Mouse (Mus musculus) midbrain, embryonic 14.5 days (tissue): ENCODE results near the gene Aen. TPM values are rescaled to one million over a fixed set of nuclear protein-coding genes. Genes with fewer than 3 reads are reported as not detected.
A peak's percentile ranks its signal among the peaks of the same experiment; 100 is the strongest.

Experiments used
- ATAC-seq: fragments of 200-750 bp; cut with Nextera tagmentation; 2 replicates; pipeline ENCODE4 v1.8.0; 2017; ENCODE audit warnings: moderate number of reproducible peaks, moderate library complexity; ENCODE audit not compliant: low FRiP score, low TSS enrichment
- DNase-seq: peaks from one replicate; pipeline ENCODE4 v3.0.0-alpha.2; 2015
- H3K27ac ChIP-seq: fragments of 300-500 bp; sonication (generic); replicated peaks from 2 replicates; pipeline ENCODE4 v1.5.1; 2014; ENCODE audit warnings: mild to moderate bottlenecking, low read depth, low read length, moderate library complexity
- H3K27me3 ChIP-seq: fragments of 300-500 bp; sonication (generic); 2 replicates; pipeline ENCODE4 v1.6.1; 2014; ENCODE audit warnings: low read length, control low read depth, mixed read lengths; ENCODE audit not compliant: control insufficient read depth, insufficient read depth
- H3K36me3 ChIP-seq: fragments of 300-500 bp; sonication (generic); 2 replicates; pipeline ENCODE4 v1.6.1; 2014; ENCODE audit warnings: low read length, control low read depth; ENCODE audit not compliant: control insufficient read depth, insufficient read depth
- H3K4me1 ChIP-seq: fragments of 300-500 bp; sonication (generic); 2 replicates; pipeline ENCODE4 v1.6.1; 2014; ENCODE audit warnings: mild to moderate bottlenecking, antibody characterized with exemption, low read length, control low read depth; ENCODE audit not compliant: control insufficient read depth, insufficient read depth
- H3K4me2 ChIP-seq: fragments of 300-500 bp; sonication (generic); 2 replicates; pipeline ENCODE4 v1.6.1; 2014; ENCODE audit warnings: mild to moderate bottlenecking, low read length, moderate library complexity
- H3K4me3 ChIP-seq: fragments of 300-500 bp; sonication (generic); replicated peaks from 2 replicates; pipeline ENCODE4 v1.5.1; 2014; ENCODE audit warnings: low read depth, low read length
- H3K9ac ChIP-seq: fragments of 300-500 bp; sonication (generic); replicated peaks from 2 replicates; pipeline ENCODE4 v1.6.1; 2014; ENCODE audit warnings: mild to moderate bottlenecking, low read length, moderate library complexity
- H3K9me3 ChIP-seq: fragments of 300-500 bp; sonication (generic); 2 replicates; pipeline ENCODE4 v1.6.1; 2016; ENCODE audit warnings: low read length, control low read depth, mixed read lengths; ENCODE audit not compliant: control insufficient read depth
- WGBS: fragments of 180-500 bp; shearing (Covaris S2); extraction: QIAGEN DNeasy Blood & Tissue Kit; methylation state at CpG from one replicate; pipeline ENCODE4 v1.1.7; 2014; 5-methylcytosine and 5-hydroxymethylcytosine counted together
- polyA plus RNA-seq: library from polyadenylated mRNA; unstranded; fragments of >200 nt; fragmentation: Nextera tagmentation; extraction: Ambion mirVana; gene quantifications from 2 replicates; pipeline ENCODE4 v1.2.1, GENCODE M21; 2014

Gene Aen
- polyA plus RNA-seq, 1 experiment from 2014 or later, result 39.1 TPM

DNA sequence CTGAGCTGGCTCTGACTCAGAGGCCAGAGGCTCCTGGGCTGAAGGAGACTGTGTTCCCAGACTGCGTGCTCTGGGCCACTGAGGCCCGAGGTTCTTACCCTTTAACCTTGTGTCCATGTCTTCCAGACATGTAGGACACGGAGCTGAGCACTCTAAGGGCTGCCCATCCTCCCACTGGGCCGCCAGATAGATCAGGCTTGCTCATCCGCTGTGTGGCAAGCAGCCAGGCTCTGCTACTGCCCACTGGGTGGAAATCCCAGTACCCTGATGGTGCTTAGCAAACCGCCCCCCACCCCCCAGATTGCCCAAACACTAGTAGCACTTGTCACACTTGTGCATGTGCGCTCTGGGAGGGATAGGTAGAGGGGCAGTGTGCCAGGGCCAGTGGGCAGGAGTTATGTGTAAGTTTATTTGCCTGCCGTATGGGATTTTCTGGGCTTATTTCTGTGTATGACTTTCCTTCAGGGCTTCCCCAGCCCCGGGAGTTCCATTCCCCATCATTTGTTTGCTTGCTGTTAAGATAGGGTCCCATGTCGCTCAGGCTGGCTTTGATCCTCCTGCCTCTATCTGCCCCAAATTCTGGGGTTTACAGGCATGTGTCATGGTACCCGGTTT lies 19.3 kb downstream of the Aen start:
- DNase-seq, result no peak
- Histone ChIP-seq H3K27me3 (no peaks in the 10 kb centered on the region), H3K4me3 (no peak overlapping the region), H3K4me2 (no peak overlapping the region), H3K36me3 (no peaks in the 10 kb centered on the region), H3K9ac (no peak overlapping the region), H3K9me3 (no peaks in the 10 kb centered on the region), H3K4me1 (peaks cover 11% of the 10 kb centered on the region; the same call in 1 of the 2 replicates), H3K27ac (no peak overlapping the region)
- ATAC-seq, result no peak
- 90% methylated on average over 11 of the region's 11 CpGs for WGBS

DNA sequence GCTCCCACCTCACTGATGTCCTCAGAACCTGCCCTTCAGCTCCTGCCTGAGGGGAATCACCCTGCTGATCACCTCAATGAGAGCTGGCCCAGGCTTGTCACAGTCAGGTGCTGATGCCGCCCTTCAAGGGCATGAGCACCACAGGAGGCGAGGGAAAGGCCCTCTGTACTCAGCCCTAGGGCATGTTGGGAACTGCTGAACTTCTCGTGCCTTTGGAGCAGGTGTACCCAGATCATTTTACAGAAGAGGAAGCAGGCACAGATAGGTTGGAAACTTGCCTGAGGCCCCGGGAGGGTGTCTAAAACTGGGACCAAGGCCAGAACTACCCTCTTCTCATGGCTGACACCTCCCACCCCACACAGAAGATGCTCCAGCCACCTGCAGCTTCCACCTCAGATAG lies 23.0 kb downstream of the Aen start:
- no peak for DNase-seq
- WGBS, result 74% methylated on average over 4 of the region's 4 CpGs

DNA sequence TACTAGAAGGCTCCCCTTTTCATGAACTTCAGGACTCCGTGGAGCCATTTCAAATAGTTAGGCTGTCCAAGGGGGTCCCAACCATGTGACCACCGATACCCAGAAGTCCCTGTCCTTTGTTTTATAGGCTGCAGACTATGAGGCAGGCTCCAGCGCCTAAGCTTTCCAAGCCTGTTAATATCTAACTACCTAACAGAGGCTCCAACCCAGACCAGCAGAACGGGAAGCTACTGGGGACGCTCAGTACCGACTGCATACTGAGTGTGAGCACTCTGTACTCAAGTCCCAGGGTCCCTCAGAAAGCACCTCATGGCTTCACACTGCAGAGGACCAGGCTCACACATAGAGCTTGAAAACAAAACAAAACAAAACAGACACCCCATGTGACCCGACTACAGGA lies 26.9 kb downstream of the Aen start:
- Histone ChIP-seq H3K4me3 (no peak overlapping the region), H3K4me2 (no peak overlapping the region), H3K9ac (no peak overlapping the region), H3K36me3 (no peaks in the 10 kb centered on the region), H3K27me3 (no peaks in the 10 kb centered on the region), H3K27ac (no peak overlapping the region), H3K9me3 (no peaks in the 10 kb centered on the region), H3K4me1 (no peaks in the 10 kb centered on the region)
- 75% methylated on average over 7 of the region's 7 CpGs for WGBS
- ATAC-seq (no peak), DNase-seq (no peak)

More for the DNA sequence above, 23.0 kb downstream of the Aen start:
- H3K27ac ChIP-seq, result no peak overlapping the region
- no peak for ATAC-seq
- no peaks in the 10 kb centered on the region for H3K27me3 ChIP-seq
- H3K4me1 ChIP-seq, result no peaks in the 10 kb centered on the region
- H3K9ac ChIP-seq, result no peak overlapping the region
- no peaks in the 10 kb centered on the region for H3K36me3 ChIP-seq
- no peaks in the 10 kb centered on the region for H3K9me3 ChIP-seq
- H3K4me2 ChIP-seq, result no peak overlapping the region
- H3K4me3 ChIP-seq, result no peak overlapping the region

DNA sequence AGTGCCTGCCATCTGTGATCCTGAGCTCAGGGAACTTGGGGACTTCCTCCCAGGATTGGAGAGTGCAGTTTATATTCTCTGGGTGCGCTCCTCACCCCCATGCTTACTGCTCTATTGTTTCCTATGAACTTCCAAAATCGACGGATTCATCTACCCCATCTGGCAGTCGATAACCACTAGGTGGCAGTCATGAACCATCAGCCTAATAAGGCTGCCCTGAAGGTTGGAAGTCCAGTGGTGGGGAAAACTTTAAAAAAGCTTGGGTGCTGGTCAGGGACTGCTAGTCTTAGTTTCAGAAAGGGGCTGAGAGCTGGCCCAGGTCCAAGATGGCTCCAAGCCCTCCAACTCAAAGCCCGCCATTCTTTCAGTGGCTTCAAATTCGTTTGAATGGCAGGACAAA lies 28.6 kb downstream of the Aen start:
- no peak; the same call in 1 of the 2 replicates for ATAC-seq
- no peak overlapping the region for H3K9ac ChIP-seq
- 9% methylated on average over 6 of the region's 6 CpGs for WGBS

DNA sequence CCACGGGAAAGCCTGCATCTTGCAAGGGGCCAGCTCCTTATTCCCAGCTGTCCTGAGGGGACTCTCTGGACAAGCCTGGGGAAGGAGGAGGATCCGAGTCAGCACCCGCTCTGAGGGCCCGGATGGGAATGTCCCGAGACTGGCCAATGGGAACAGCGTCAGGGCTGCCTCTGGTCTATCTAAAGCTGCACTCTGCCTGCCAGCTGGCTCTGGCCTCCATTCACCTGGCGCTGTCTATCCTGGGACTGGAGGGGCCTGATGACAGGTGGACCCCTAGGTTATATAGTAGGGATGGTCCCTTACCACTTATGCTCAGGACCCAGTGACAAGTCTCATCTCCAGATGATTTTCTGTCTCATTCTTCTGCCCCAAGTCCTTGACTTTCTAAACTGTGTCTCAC lies 29.1 kb downstream of the Aen start:
- Histone ChIP-seq H3K4me2 (no peak overlapping the region), H3K4me1 (no peaks in the 10 kb centered on the region), H3K4me3 (no peak overlapping the region), H3K27ac (no peak overlapping the region), H3K9me3 (no peaks in the 10 kb centered on the region), H3K27me3 (no peaks in the 10 kb centered on the region), H3K36me3 (no peaks in the 10 kb centered on the region), H3K9ac (no peak overlapping the region; the same call in 1 of the 2 replicates)
- DNase-seq (no peak), ATAC-seq (no peak)
- WGBS, result 58% methylated on average over 7 of the region's 7 CpGs

More for the DNA sequence above, 28.6 kb downstream of the Aen start:
- Histone ChIP-seq H3K4me3 (no peak overlapping the region), H3K4me2 (no peak overlapping the region), H3K4me1 (no peaks in the 10 kb centered on the region), H3K27ac (no peak overlapping the region), H3K36me3 (no peaks in the 10 kb centered on the region), H3K9me3 (no peaks in the 10 kb centered on the region), H3K27me3 (no peaks in the 10 kb centered on the region)
- DNase-seq, result peak; percentile 94

DNA sequence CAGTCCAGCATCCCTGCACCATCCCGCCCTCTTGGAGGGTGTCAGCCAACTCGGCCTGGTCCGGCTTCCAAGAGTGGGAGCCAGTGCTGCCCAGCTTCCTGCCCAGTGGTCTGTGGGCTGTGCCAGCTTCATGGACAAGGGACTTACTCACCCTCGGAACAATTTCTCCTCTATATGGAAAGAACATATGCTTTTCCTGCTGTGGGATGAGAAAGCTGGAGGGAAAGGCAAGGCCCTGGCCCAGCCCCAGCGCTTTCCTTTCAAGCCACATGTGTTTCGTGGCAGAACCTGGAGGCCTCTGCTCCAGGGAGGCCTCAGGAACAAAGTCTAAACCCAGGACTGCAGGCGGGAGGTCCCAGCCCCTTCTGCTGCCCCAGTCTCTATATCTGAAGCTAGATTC lies 30.0 kb downstream of the Aen start:
- Histone ChIP-seq H3K4me2 (no peak overlapping the region), H3K27me3 (no peaks in the 10 kb centered on the region), H3K36me3 (no peaks in the 10 kb centered on the region), H3K4me1 (no peaks in the 10 kb centered on the region), H3K9me3 (no peaks in the 10 kb centered on the region), H3K9ac (no peak overlapping the region), H3K27ac (no peak overlapping the region), H3K4me3 (no peak overlapping the region)
- DNase-seq (no peak), ATAC-seq (no peak)
- 83% methylated on average over 7 of the region's 7 CpGs for WGBS

DNA sequence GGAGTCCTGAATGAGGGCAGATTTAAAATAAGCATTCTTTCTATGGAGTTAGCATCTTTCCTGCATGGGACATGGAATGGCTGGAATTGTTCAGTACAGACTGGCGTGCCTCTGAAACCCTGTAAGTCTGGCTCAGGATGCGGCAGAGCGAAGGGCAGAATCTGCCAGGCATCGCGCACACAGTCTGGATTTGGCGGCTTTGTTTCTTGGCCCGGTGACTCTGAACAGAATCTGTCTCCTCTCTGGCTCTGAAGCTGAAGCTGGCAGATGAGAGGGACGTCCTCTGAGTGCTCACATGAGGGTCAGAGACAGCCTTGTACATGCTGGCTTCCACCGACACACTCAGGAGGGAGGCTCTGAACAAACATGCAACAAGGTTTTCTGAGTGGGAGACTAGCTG lies 30.5 kb downstream of the Aen start:
- Histone ChIP-seq H3K4me1 (no peaks in the 10 kb centered on the region), H3K4me3 (no peak overlapping the region), H3K9me3 (no peaks in the 10 kb centered on the region), H3K4me2 (no peak overlapping the region), H3K27ac (no peak overlapping the region), H3K27me3 (no peaks in the 10 kb centered on the region), H3K9ac (no peak overlapping the region), H3K36me3 (no peaks in the 10 kb centered on the region)
- no peak for ATAC-seq
- DNase-seq, result no peak
- 83% methylated on average over 9 of the region's 9 CpGs for WGBS

DNA sequence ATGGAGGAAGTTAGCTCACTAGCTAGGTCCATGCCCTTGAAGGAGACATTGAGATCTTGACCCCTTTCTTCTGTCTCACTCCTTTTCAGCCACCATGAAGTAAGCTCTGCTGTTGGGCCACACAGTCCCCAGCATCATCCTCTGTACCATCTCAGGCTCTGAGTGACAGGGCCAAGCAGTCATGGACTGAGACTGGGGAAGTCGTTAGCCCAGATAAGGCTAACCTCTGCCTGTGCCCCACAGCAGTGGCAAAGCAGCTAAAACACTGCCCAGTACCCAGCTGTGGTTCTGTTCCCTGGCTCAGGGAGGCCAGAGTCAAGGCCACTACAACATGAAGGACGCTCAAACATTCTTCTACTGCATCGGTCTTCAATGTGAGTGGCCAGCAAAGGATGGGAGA lies 31.6 kb downstream of the Aen start:
- Histone ChIP-seq H3K4me1 (no peaks in the 10 kb centered on the region), H3K9ac (no peak overlapping the region), H3K9me3 (no peaks in the 10 kb centered on the region), H3K4me3 (no peak overlapping the region), H3K36me3 (no peaks in the 10 kb centered on the region), H3K27ac (no peak overlapping the region), H3K4me2 (no peak overlapping the region), H3K27me3 (no peaks in the 10 kb centered on the region)
- DNase-seq (no peak), ATAC-seq (no peak)
- WGBS, result 82% methylated on average over 3 of the region's 3 CpGs

DNA sequence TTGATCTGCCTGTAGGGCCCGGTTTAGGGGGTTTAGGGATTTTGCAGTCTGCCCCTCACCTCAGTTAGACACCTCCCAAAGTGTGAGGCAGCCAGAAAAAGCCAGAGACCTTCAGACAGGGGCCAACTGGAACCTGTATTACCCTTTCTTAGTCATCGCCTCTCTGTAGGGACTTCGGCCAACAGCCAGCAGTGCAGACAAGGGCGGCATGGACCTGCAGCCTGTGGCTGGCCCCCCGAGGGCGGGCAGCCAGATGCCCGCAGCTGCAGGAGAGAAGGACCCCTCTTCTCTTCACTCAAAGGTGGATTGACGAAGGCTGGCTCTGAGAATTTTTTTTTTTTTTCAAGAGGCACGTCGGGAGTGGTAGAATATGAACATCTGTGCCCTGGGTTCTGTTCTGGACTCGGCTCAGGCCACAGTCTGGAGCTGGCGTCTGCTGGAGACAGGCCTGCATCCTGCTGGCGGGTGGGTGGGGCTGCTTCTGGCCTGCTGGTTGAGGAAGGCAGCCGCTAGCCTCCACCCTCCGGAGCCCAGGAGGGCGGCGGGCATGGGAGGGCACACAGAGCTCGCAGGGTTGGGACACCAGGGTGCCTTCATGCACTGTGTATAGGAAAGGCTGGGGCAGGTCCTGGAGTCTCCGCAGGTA lies 43.4 kb downstream of the Aen start:
- H3K4me1 ChIP-seq, result no peaks in the 10 kb centered on the region
- no peaks in the 10 kb centered on the region for H3K27me3 ChIP-seq
- no peak overlapping the region for H3K27ac ChIP-seq
- no peaks in the 10 kb centered on the region for H3K9me3 ChIP-seq
- 61% methylated on average over 19 of the region's 19 CpGs for WGBS
- H3K9ac ChIP-seq, result no peak overlapping the region
- ATAC-seq, result no peak
- no peak overlapping the region for H3K4me3 ChIP-seq
- no peak for DNase-seq
- no peak overlapping the region for H3K4me2 ChIP-seq
- no peaks in the 10 kb centered on the region for H3K36me3 ChIP-seq
